Mouse (Mus musculus) myocyte (in vitro differentiated cells): ENCODE data around the gene Pigyl.

Experiments used
- MYOD1 ChIP-seq, 3 experiments: IDR thresholded peaks; one replicate each; pipeline ENCODE4 v1.6.1; 2011; ENCODE audit warnings: control low read depth in 2 of 3, low read depth in 2 of 3, mild to moderate bottlenecking in 2 of 3, moderate library complexity in 1 of 3; ENCODE audit not compliant: insufficient read length in 2 of 3, control insufficient read depth in 1 of 3
- TCF12 ChIP-seq: IDR thresholded peaks from one replicate; pipeline ENCODE4 v1.6.1; 2011; ENCODE audit warnings: mild to moderate bottlenecking, control low read depth; ENCODE audit not compliant: poor library complexity, insufficient read depth, severe bottlenecking

GRCm38 (mm10) chr9:22116740-22117426 is 39.8 kb upstream of the Pigyl start, which contains the start of gene Elof1:
- no peak for TF ChIP-seq MYOD1 (IDR thresholded peaks at IDR 0.05; ENCODE audit: control insufficient read depth in 1 of 3, insufficient read length in 2 of 3, low read depth in 2 of 3)
- TF ChIP-seq TCF12 = no peak
